Mouse (Mus musculus) brain, embryonic 14.5 days (tissue): Measurements from ENCODE around the gene Opcml. TPM values are rescaled to one million over a fixed set of nuclear protein-coding genes. Genes with fewer than 3 reads are reported as not detected.

ENCODE experiments used
- DNase-seq: peaks from one replicate; pipeline ENCODE4 v3.0.0-alpha.2; 2011; ENCODE audit warnings: low read depth
- CTCF ChIP-seq: fragments of 200-500 bp; IDR thresholded peaks from 2 replicates; pipeline ENCODE4 v1.5.1; 2012; ENCODE audit warnings: inconsistent platforms, mild to moderate bottlenecking, moderate library complexity, borderline replicate concordance; ENCODE audit not compliant: insufficient read depth, insufficient read length; ENCODE audit errors: extremely low read depth
- POLR2A ChIP-seq: fragments of 200-500 bp; IDR thresholded peaks from 2 replicates; pipeline ENCODE4 v1.6.1; 2012; ENCODE audit warnings: mild to moderate bottlenecking, inconsistent platforms, borderline replicate concordance; ENCODE audit not compliant: poor library complexity, insufficient read depth, insufficient read length, severe bottlenecking; ENCODE audit errors: extremely low read depth
- polyA plus RNA-seq: library from polyadenylated mRNA; depleted of rRNA; stranded (reverse); fragments of >200 nt; gene quantifications from 2 replicates; pipeline ENCODE4 v1.2.3, GENCODE M21; 2012

The Opcml gene
- polyA plus RNA-seq, 1 experiment: 22.0 TPM

DNA sequence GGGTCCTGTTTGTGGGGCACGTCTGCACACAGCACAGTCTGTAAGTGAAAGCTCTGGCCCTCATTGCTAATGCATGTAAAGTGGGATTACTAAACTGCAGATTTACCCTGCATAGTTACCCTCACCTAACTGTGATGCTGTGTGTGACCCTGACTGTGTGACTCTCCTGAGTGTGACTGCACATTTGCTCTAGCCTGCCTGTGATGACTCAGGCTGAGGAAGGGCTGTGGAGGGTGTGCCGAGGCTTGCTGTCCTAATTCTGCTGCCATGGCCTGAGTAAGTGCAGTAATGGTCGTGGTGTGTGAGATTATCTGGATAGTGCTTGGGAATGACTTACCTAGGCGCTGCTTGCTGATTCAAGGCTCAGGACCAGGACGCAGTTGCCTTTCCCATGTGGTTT is 52.2 kb downstream of the Opcml start:
- TF ChIP-seq CTCF: no peak
- no peak for TF ChIP-seq POLR2A

DNA sequence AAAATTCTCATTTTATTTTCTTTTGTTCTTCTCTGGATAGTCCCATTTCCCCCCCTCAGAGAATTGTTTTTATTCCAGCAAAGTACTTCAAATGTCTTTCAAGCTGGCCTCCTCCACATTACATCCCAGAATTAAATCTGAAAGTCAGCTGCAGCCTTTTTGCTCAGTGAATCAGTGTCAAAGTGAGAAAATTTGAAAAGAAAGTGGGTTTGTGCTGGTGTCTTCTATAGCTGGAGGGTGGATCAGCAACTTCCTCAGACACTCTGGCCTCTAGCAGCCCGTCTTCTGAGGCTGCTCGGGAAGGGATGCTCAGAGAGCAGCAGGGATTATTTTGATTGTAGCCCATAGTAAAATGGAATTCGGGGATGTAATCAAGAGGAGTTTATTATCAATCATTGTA is 81.0 kb downstream of the Opcml start:
- TF ChIP-seq POLR2A (no peak), CTCF (no peak)
- DNase-seq: no peak

More for the DNA sequence above, 52.2 kb downstream of the Opcml start:
- no peak for DNase-seq

DNA sequence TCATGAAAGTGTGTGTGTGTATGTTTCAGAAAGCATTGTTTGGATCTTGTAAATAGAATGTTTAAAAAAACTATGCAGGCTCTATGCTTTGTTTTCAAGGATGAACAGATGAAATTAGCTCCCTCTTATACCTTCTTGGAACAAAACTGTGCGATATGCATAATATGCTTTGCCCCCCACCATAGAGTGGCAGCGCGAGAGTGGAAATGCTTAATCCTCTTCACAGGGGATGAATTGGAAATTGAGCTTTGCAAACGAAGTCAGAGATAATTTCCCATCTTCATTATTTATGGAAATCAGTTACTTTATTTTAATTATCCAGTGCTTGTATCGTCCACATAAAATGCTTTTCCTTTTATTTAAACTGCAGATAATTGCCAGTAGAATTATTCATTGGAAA is 99.1 kb downstream of the Opcml start:
- peak; percentile 62 for DNase-seq
- TF ChIP-seq CTCF (no peak), POLR2A (no peak)

GRCm38 (mm10) chr9:27917250-27917649 is 126.7 kb downstream of the Opcml start:
- no peak for DNase-seq
- TF ChIP-seq CTCF: no peak
- TF ChIP-seq POLR2A: no peak

DNA sequence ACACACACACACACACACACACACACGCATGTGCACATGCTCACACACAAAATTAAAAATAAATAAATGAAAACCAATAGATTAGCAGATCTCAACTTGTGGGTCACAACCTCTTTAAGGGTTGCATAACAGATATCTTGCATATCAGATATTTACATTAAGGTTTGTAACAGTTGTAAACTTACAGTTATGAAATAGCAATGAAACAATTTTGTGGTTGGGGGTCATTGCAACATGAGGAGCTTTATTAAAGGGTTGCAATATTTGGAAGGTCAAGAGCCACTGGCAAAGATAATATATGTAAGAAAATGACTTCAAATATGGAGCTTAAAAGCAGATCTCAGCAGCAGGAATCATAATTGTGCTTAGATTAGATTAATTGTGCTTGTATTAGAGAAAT is 132.9 kb downstream of the Opcml start:
- TF ChIP-seq POLR2A (no peak), CTCF (no peak)
- DNase-seq: no peak

- TF ChIP-seq CTCF: no peak
- no peak for TF ChIP-seq POLR2A
- no peak for DNase-seq
Observed at GRCm38 (mm10) chr9:27923945-27924825, 133.6 kb downstream of the Opcml start.

DNA sequence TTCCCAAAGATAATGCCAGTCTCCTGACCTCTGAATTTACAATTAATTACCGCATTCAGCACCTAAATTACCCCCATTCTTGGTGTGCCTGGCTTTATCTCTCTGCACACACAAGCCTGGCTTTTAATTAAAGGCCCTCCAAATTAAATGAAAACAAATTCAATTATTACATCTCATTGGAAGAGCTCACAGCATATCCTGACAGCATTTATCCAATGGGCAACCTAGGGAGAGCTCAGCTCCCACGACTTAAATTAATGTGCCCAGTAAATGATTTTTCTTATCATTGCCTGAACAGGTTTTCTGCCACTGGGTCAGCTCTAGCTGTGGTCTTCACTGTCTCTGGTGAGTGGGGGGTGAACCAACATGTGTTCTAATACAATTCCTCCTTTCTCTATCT is 135.1 kb downstream of the Opcml start:
- DNase-seq: peak; percentile 62
- TF ChIP-seq CTCF (no peak), POLR2A (no peak)

DNA sequence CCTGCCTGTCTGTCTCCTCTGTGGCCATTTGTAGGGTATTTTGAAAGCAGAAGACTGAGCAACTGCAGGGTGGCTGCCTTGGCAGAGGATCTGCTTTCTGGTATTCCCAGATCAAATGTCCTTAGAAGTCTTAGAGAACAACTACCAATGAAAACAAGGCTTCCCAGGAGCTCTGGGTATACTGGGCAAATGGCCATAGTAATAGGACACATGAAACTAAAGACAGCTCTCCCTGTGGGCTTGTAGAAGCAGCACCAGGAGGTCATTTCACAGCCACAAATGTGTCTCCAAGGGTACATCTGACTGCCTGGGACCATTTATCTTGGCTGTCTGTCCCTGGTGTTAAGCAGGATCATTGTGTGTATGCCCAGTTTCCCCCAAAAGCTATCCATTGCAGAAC is 146.7 kb downstream of the Opcml start:
- TF ChIP-seq CTCF (no peak), POLR2A (no peak)
- DNase-seq: no peak

- TF ChIP-seq POLR2A: no peak
- no peak for TF ChIP-seq CTCF
- no peak for DNase-seq
Observed at GRCm38 (mm10) chr9:27937660-27938059, 147.1 kb downstream of the Opcml start.

- peak; percentile 31 for DNase-seq
- TF ChIP-seq CTCF (no peak), POLR2A (no peak)
Observed at GRCm38 (mm10) chr9:27945323-27946010, 154.9 kb downstream of the Opcml start.

- TF ChIP-seq CTCF (no peak), POLR2A (no peak)
Observed at GRCm38 (mm10) chr9:27951110-27951509, 160.5 kb downstream of the Opcml start.

More at GRCm38 (mm10) chr9:27951110-27951509, 160.5 kb downstream of the Opcml start:
- no peak for DNase-seq
